Mouse (Mus musculus) embryo, embryonic 11 days (tissue): ENCODE measurements around the gene Phactr3.
A peak's percentile ranks its signal among the peaks of the same experiment; 100 is the strongest.
"Not testable (repeated sequence)": the region's sequence is repeated elsewhere in the genome, so short reads cannot be mapped to it uniquely, and the experiment has no call there.

ENCODE experiments used
- DNase-seq: peaks from one replicate; pipeline ENCODE4 v3.0.0-alpha.2; 2015

Gene Phactr3

DNA sequence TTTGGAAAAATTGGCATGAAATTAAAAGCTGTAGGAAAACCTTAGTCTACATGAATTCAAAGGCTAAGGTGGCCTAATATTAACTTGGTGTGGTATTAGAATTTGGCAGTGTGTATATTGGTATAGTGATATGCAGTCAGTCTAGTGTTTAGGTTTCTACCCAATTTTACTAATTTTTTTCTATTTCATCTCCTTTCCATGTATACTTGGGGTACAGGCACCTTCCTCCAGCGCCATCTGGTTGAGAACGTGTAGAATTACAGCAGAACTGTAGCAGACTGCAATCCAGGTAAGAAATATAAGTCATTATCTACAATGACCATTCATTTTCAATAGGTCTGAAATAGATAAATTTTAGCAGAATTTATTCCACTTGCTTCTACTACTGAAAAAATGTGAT, 220.3 kb downstream of the Phactr3 start:
- DNase-seq, result peak; percentile 30

DNA sequence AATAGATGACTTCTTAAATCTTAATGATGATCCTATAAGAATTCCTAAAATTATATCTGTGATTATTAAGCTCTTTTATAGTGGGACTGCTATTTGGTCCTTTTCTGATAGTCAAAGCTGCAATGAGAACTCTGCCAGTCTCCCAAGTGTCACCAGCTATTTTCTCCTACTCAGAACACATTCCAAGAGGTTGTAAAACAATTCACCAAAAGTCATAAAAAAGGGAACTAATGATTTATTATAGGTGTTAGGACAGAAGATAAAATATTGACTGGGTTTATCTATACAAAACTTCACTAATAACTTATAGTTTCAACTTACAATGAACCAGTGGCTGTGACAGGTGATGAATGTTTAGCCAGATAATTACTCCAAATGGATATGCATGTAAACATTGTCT, 223.3 kb downstream of the Phactr3 start:
- not testable (repeated sequence) for DNase-seq

DNA sequence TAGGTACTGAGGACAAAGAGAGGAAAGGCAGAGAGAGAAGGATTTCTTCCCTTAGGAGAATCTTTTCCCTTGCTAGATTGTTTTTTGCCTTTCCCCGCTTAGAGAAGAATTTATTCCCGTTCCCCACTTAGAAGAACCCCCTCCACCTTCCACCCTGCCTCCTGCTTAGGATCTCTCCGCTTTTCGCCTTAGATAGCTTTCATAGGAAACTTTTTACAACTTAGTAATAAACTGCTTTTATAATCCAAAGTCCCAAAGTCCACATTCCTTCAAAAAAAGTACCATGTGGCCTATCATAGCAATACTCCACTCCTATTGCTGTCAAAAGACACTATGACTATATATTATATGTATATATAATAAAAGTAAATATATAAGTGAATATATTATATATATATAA, 223.8 kb downstream of the Phactr3 start:
- DNase-seq, result no peak
